Mouse (Mus musculus): ENCODE data around the gene Epha1.

The Epha1 gene

DNA sequence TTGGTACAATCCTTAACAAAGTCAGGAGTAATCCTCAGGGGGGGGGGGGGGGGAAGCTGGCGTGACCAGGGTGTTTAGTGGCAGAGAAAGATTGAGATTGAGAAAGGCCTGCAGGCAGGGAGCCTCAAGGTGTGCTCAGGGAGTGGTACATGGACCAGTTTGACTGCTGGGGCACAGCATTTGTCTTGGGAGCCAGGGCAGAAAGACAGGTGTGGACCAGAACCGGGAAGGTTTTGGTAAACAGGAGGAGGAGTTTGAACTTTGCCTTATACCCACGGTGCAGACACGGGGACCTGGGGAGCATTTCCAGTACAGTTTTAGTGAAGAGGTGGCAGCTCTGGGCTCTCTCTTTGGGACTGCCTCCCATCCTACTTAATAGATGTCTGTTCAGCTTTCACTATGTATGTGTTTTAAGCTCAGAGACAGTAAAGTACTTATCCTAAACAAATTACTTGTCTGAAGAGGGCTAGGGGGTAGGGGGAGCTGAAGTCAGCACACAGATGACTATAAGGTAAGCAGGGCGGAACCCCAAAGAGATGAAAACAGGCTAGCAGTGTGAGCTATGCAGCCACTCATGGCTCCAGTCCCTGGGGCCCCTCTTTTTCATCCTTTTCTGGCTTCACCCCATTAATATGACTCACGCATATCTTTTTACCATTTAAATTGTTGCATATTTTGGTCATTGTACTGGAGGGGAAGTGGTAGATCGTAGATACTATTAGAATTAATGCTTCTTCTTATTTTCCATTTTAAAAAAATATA, 782 bp upstream of the Epha1 start:
- no peak for DNase-seq (ENCODE audit: low read depth, low spot score)

- peak; percentile 28 for DNase-seq (ENCODE audit: low read depth, low spot score)
Observed at GRCm38 (mm10) chr6:42372421-42372815, 650 bp downstream of the Epha1 start.

DNA sequence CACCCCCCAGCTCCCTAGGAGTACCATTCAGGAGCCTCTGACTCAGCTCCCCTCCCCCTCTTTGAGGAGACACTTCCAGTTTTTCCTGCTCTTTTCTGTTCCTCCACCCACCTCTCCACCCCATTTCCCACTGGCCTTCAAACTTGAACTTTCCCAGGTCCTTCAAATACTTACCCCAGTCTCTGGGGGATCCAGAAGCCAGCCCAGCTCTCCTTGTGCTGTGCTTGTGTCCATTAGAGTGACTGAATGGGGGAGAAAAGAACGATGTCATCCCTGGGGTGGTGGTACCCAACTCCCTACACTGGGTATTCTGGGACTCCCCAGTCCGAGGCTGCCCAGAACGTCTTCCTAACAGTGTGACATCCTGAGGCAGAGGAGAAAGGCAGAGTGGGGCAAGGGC, 1.1 kb downstream of the Epha1 start:
- no peak for DNase-seq (ENCODE audit: low read depth, low spot score)

- no peak for DNase-seq (ENCODE audit: low read depth, low spot score)
Observed at GRCm38 (mm10) chr6:42370630-42371363, 2.3 kb downstream of the Epha1 start.

- peak; percentile 46 for DNase-seq (ENCODE audit: low read depth, low spot score)
Observed at GRCm38 (mm10) chr6:42369870-42370269, 3.2 kb downstream of the Epha1 start.

DNA sequence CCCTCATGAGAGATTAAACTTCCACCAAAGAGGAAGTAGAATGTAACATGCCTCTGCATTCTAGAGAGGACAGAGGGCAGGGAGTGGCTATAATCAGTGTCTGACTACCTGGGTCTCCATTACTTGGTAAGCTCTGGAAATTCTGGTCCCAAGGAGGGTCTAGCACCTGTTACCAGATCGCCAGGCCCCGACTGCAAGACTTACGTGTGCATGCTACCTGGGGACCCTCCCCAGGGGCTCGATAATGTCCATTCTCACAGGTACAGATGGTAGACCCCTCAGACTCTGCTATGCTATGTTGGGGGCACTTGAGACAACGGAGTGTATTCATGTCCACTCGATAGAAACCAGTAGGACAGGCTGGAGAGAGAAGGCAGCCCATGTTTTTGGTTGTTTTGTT, 7.9 kb downstream of the Epha1 start:
- DNase-seq (ENCODE audit: low read depth, low spot score), result no peak

DNA sequence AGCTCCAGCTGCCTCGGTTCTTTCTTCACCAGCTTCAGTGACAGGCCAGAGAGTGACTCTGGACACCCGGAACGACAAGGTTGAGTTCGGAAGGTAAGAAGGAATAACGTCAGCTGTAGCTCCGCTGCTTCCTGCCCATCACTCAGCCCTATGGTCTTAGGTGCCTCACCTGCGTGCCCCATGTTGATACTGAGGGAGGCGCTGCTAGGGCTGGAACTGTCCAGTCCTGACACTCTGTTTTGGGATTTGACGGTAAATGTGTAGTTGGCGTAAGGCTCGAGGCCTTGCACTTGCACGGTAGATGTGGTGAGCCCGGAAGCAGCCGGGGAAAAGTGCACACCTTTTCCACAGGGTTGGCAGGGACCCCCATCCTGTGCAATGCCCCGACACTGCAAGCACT, 8.5 kb downstream of the Epha1 start:
- DNase-seq (ENCODE audit: low read depth, low spot score), result no peak

- DNase-seq (ENCODE audit: low read depth, low spot score), result no peak
Observed at GRCm38 (mm10) chr6:42364066-42364465, 9.0 kb downstream of the Epha1 start.

DNA sequence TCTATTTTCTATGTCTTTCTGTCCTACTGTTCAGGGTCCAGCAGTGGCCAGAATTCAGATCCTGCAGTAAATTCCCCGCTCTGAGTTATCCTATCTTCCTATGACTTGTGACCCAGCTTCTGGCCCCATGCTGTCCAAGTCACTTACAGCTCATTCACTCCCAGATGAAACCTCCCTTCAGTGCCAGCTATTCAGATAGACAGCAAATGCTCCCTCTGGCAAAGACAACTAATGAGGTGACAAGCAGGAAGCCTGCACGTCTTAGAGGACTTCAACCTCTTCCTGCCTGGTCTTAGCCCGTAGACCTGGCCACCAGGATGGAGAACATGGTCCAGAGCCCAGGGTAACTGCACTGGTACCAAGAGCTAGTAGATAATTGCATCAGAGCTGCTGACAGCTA, 10.1 kb downstream of the Epha1 start:
- no peak for DNase-seq (ENCODE audit: low read depth, low spot score)

DNA sequence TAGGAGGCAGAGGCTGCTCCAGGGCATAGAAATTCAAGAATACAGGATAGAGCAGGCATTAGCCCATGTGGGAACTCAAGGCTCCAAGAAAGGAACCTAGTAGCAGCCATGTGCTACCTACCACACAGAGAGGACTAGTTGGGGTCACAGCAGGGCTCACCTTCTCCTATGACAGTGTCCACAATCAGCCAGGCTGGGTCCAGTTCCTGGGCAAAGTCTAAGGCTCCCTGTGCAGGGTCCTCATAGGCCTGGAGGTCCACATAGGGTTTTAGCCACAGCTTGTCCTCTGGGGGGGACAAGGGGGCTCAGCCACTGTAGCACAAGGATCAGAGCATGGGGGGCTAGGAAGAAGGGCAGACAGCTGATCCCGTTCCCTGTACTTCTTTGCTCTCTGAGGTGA, 10.6 kb downstream of the Epha1 start:
- no peak for DNase-seq (ENCODE audit: low read depth, low spot score)

GRCm38 (mm10) chr6:42362074-42362473, 11.0 kb downstream of the Epha1 start:
- no peak for DNase-seq (ENCODE audit: low read depth, low spot score)

GRCm38 (mm10) chr6:42361041-42361895, 11.8 kb downstream of the Epha1 start:
- DNase-seq (ENCODE audit: low read depth, low spot score), result no peak

DNA sequence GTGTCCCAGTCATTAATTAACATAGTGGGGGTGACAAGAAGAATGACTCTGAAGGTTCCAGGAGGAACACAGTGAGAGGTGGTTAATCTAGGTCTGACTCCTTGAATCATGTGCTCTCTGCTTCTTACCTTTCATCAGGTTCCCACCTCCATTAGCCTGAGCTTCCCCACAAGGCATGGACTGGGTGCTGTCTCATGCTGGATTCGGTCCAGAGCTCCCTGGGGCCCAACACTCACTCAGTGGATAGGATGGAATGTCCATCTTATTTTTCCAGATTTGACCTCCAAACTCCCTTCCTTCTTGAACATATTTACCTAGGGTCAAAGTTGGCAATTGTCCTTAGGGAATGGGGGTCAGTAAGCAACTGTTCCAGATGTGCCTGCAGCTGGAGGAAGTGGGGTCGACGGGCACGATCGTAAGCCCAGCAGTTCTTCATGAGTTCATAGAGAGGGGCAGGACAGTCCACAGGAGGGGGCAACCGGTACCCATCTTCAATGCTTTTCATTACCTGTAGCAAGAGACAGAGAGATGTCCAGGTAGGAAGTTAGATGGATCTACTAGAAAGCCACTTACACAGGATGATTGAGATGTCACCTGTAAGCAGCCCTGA, 12.7 kb downstream of the Epha1 start:
- no peak for DNase-seq (ENCODE audit: low read depth, low spot score)

- no peak for DNase-seq (ENCODE audit: low read depth, low spot score)
Observed at GRCm38 (mm10) chr6:42359364-42360147, 13.5 kb downstream of the Epha1 start.

- no peak for DNase-seq (ENCODE audit: low read depth, low spot score)
Observed at GRCm38 (mm10) chr6:42358901-42359300, 14.2 kb downstream of the Epha1 start.

- no peak for DNase-seq (ENCODE audit: low read depth, low spot score)
Observed at GRCm38 (mm10) chr6:42357901-42358300, 15.2 kb downstream of the Epha1 start.

GRCm38 (mm10) chr6:42356913-42357312, 16.2 kb downstream of the Epha1 start:
- DNase-seq (ENCODE audit: low read depth, low spot score), result no peak

- no peak for DNase-seq (ENCODE audit: low read depth, low spot score)
Observed at GRCm38 (mm10) chr6:42355794-42356600, 17.1 kb downstream of the Epha1 start.

DNA sequence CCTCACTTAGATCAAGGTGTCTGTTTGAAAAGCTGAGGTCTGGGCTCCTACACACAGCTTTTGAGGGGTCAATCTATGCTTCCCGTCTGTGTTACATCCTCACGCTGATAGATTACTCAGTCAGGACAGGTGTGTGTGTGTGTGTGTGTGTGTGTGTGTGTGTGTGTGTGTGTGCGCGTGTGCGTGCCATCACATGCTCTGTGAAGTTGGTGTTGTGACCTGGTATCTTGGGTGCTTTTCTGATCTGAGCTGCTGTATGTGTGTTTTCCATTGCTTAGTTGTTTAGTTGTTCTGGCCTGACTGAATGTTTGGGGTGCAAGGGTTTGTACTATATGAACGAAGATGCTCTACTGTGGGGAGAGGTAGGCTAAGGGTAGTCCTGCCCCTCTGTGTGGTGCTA, 17.7 kb downstream of the Epha1 start:
- DNase-seq (ENCODE audit: low read depth, low spot score), result no peak
